Mouse (Mus musculus) CH12.LX (cell line): ENCODE results near the gene Pah. TPM values are rescaled to one million over a fixed set of nuclear protein-coding genes. Genes with fewer than 3 reads are reported as not detected.

ENCODE experiments used
- DNase-seq: peaks from one replicate; pipeline ENCODE4 v3.0.0-alpha.2; 2013; ENCODE audit errors: extremely low read depth
- H3K27ac ChIP-seq: 2 replicates; pipeline ENCODE4 v1.5.1; 2012; ENCODE audit warnings: low read depth, mild to moderate bottlenecking, control low read depth, moderate library complexity; ENCODE audit not compliant: insufficient read depth
- H3K27me3 ChIP-seq: replicated peaks from 2 replicates; pipeline ENCODE3; 2012; ENCODE audit warnings: inconsistent platforms
- H3K36me3 ChIP-seq, 2 experiments: replicated peaks in 1 of 2; 2 replicates each; pipeline versions ENCODE3 to v1.6.1; 2012; ENCODE audit warnings: inconsistent platforms in 1 of 2, low read length in 1 of 2, mild to moderate bottlenecking in 1 of 2, mixed read lengths in 1 of 2, moderate library complexity in 1 of 2; ENCODE audit not compliant: control insufficient read depth in 1 of 2, insufficient read depth in 1 of 2
- H3K4me1 ChIP-seq, 2 experiments: 2 replicates each; pipeline ENCODE4 v1.6.1; 2012; ENCODE audit warnings: inconsistent platforms in 1 of 2, moderate library complexity in 1 of 2; ENCODE audit not compliant: insufficient read depth in 2 of 2, control insufficient read depth in 1 of 2
- H3K4me2 ChIP-seq: 2 replicates; pipeline ENCODE4 v1.6.1; 2012; ENCODE audit warnings: low read depth, mild to moderate bottlenecking, control low read depth; ENCODE audit not compliant: poor library complexity, insufficient read depth, severe bottlenecking
- H3K4me3 ChIP-seq, 3 experiments: fragments of 150-350 bp in 1 of 3; sonication (generic) in 1 of 3; replicated peaks in 1 of 3; 2 replicates each; pipeline versions ENCODE3 to v1.5.1; 2011 to 2012; ENCODE audit warnings: low read depth in 2 of 3, low read length in 2 of 3, mild to moderate bottlenecking in 2 of 3, moderate library complexity in 2 of 3, control low read depth in 1 of 3, improper control_type of control experiment in 1 of 3, inconsistent platforms in 1 of 3, mixed read lengths in 1 of 3; ENCODE audit not compliant: poor library complexity in 1 of 3
- H3K79me2 ChIP-seq: replicated peaks from 2 replicates; pipeline ENCODE4 v1.6.1; 2012; ENCODE audit warnings: mild to moderate bottlenecking, moderate library complexity; ENCODE audit not compliant: control insufficient read depth, poor library complexity, insufficient read depth, severe bottlenecking; ENCODE audit errors: extremely low read depth
- H3K9ac ChIP-seq: 2 replicates; pipeline ENCODE4 v1.6.1; 2012; ENCODE audit warnings: low read depth, mild to moderate bottlenecking, control low read depth, moderate library complexity; ENCODE audit not compliant: insufficient read depth
- H3K9me3 ChIP-seq: replicated peaks from 2 replicates; pipeline ENCODE3; 2012; ENCODE audit warnings: low read length, inconsistent platforms, mixed read lengths
- BHLHE40 ChIP-seq: IDR thresholded peaks from 2 replicates; pipeline ENCODE4 v1.6.1; 2011; ENCODE audit warnings: mild to moderate bottlenecking, low read depth, low read length, improper control_type of control experiment
- CHD2 ChIP-seq: IDR thresholded peaks from 2 replicates; pipeline ENCODE4 v1.6.1; 2011; ENCODE audit warnings: low read length, improper control_type of control experiment
- E2F4 ChIP-seq: IDR thresholded peaks from 2 replicates; pipeline ENCODE4 v1.6.1; 2011; ENCODE audit warnings: low read depth, low read length, improper control_type of control experiment; ENCODE audit not compliant: insufficient replicate concordance
- GABPA ChIP-seq: IDR thresholded peaks from 2 replicates; pipeline ENCODE4 v1.6.1; 2012; ENCODE audit warnings: low read depth, low read length, improper control_type of control experiment, inconsistent platforms; ENCODE audit not compliant: insufficient replicate concordance
- IRF4 ChIP-seq: IDR thresholded peaks from 2 replicates; pipeline ENCODE4 v1.6.1; 2014; ENCODE audit warnings: low read depth, mild to moderate bottlenecking, inconsistent platforms, low read length, improper control_type of control experiment
- JUN ChIP-seq: IDR thresholded peaks from 2 replicates; pipeline ENCODE4 v1.6.1; 2011; ENCODE audit warnings: low read depth, mild to moderate bottlenecking, low read length, improper control_type of control experiment, moderate library complexity; ENCODE audit not compliant: insufficient read depth
- JUND ChIP-seq: conservative IDR thresholded peaks from 2 replicates; pipeline ENCODE4 v1.6.1; 2011; ENCODE audit warnings: low read depth, low read length, improper control_type of control experiment
- MEF2A ChIP-seq: IDR thresholded peaks from 2 replicates; pipeline ENCODE4 v1.6.1; 2014; ENCODE audit warnings: low read depth, mild to moderate bottlenecking, inconsistent platforms, low read length, improper control_type of control experiment, borderline replicate concordance
- MXI1 ChIP-seq: IDR thresholded peaks from 2 replicates; pipeline ENCODE4 v1.6.1; 2011; ENCODE audit warnings: mild to moderate bottlenecking, low read depth, low read length, improper control_type of control experiment
- MYC ChIP-seq: IDR thresholded peaks from 2 replicates; pipeline ENCODE4 v1.6.1; 2011; ENCODE audit warnings: low read depth, mild to moderate bottlenecking, improper control_type of control experiment, low read length
- POLR2AphosphoS2 ChIP-seq: IDR thresholded peaks from 2 replicates; pipeline ENCODE4 v1.6.1; 2011; ENCODE audit warnings: low read depth, low read length, improper control_type of control experiment
- RAD21 ChIP-seq: IDR thresholded peaks from 2 replicates; pipeline ENCODE4 v1.6.1; 2011; ENCODE audit warnings: low read depth, mild to moderate bottlenecking, low read length, improper control_type of control experiment, moderate library complexity
- RCOR1 ChIP-seq: conservative IDR thresholded peaks from 2 replicates; pipeline ENCODE4 v1.6.1; 2012; ENCODE audit warnings: low read depth, mild to moderate bottlenecking, inconsistent platforms, low read length, improper control_type of control experiment
- SMC3 ChIP-seq: IDR thresholded peaks from 2 replicates; pipeline ENCODE4 v1.6.1; 2011; ENCODE audit warnings: low read depth, low read length, improper control_type of control experiment
- TBP ChIP-seq: conservative IDR thresholded peaks from 2 replicates; pipeline ENCODE4 v1.6.1; 2011; ENCODE audit warnings: low read depth, low read length, improper control_type of control experiment
- UBTF ChIP-seq: IDR thresholded peaks from 2 replicates; pipeline ENCODE4 v1.6.1; 2012; ENCODE audit warnings: low read depth, mild to moderate bottlenecking, inconsistent platforms, low read length, improper control_type of control experiment, moderate library complexity
- ZKSCAN1 ChIP-seq: IDR thresholded peaks from 2 replicates; pipeline ENCODE4 v1.6.1; 2012; ENCODE audit warnings: low read depth, inconsistent platforms, low read length, improper control_type of control experiment, borderline replicate concordance
- ZMIZ1 ChIP-seq: IDR thresholded peaks from 2 replicates; pipeline ENCODE4 v1.6.1; 2012; ENCODE audit warnings: low read depth, mild to moderate bottlenecking, inconsistent platforms, low read length, improper control_type of control experiment
- dilution Hi-C: fragments of 300-500 bp; cut with MboI; formaldehyde crosslinking; loops from 2 replicates; pipeline ENCODE4 v1.14.3; 2020; ENCODE audit warnings: low sequenced_read_pairs; ENCODE audit not compliant: extremely low pct_unique_long_range_greater_than_20kb, extremely low pct_ligation_motif_present
- in situ Hi-C: fragments of 300-500 bp; cut with MboI; formaldehyde crosslinking; loops from 3 replicates; pipeline ENCODE4 v1.14.3; 2019; ENCODE audit warnings: low sequenced_read_pairs, low pct_ligation_motif_present, low pct_unique_long_range_greater_than_20kb, mixed read lengths
- polyA plus RNA-seq: library from polyadenylated mRNA; unstranded; fragments of >175 nt; gene quantifications from 2 replicates; pipeline ENCODE4 v1.2.1, GENCODE M21; 2012; ENCODE audit warnings: low read depth; ENCODE audit not compliant: insufficient read length
- total RNA-seq, 2 experiments: library from RNA; depleted of rRNA; stranded (reverse); fragments of 300-350 nt in 1 of 2; fragments of >200 nt in 1 of 2; gene quantifications; 2 replicates each; pipeline ENCODE4 v1.2.3; 2012 to 2014

The Pah gene
- total and polyA plus RNA-seq, 3 experiments = not detected

DNA sequence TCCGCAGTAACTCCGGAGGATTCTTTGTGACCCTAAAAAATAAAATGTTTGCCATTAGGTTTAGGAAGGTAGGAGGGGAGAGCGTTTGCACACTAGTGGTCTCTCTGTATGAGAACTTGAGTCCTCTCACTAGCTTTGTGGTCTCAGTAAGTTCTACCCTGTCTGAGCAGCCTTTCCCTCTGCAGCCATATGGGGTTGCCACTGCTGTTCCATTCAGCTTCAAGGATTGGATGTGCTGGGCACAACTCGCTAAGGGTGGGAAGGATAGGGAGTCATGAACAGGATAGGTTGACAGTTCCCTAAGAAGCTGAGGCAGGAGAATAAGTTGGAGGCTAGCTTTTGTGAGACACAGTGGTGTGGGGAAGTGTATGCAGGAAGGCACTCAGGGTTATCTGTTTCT lies 27.4 kb upstream of the Pah start:
- Histone ChIP-seq H3K4me2 (no peak overlapping the region), H3K4me3 (no peak overlapping the region), H3K36me3 (no peaks in the 10 kb centered on the region), H3K4me1 (no peaks in the 10 kb centered on the region), H3K27me3 (no peaks in the 10 kb centered on the region), H3K27ac (no peak overlapping the region), H3K79me2 (no peaks in the 10 kb centered on the region)
- in situ Hi-C loops = no loop called here
- dilution Hi-C loops = no loop called here
- no peak for TF ChIP-seq UBTF
- no peak for TF ChIP-seq MYC
- no peak for TF ChIP-seq CHD2
- TF ChIP-seq ZKSCAN1 = no peak
- TF ChIP-seq RCOR1 = no peak
- no peak for TF ChIP-seq MXI1
- TF ChIP-seq GABPA = no peak
- TF ChIP-seq, all 38 proteins: peak for 0
- Histone ChIP-seq H3K9me3 (peaks cover 10% of the 10 kb centered on the region), H3K9ac (no peak overlapping the region)
- no peak for DNase-seq

- Histone ChIP-seq H3K9me3 (peaks cover 10% of the 10 kb centered on the region), H3K27ac (no peak overlapping the region), H3K27me3 (no peaks in the 10 kb centered on the region), H3K4me1 (no peaks in the 10 kb centered on the region), H3K4me3 (no peak overlapping the region), H3K4me2 (no peak overlapping the region), H3K9ac (no peak overlapping the region), H3K79me2 (no peaks in the 10 kb centered on the region), H3K36me3 (no peaks in the 10 kb centered on the region)
- no peak for TF ChIP-seq ZMIZ1
- in situ Hi-C loops = no loop called here
- dilution Hi-C loops = no loop called here
- no peak for DNase-seq
Measured at GRCm38 (mm10) chr10:87494596-87494995, 27.0 kb upstream of the Pah start.

DNA sequence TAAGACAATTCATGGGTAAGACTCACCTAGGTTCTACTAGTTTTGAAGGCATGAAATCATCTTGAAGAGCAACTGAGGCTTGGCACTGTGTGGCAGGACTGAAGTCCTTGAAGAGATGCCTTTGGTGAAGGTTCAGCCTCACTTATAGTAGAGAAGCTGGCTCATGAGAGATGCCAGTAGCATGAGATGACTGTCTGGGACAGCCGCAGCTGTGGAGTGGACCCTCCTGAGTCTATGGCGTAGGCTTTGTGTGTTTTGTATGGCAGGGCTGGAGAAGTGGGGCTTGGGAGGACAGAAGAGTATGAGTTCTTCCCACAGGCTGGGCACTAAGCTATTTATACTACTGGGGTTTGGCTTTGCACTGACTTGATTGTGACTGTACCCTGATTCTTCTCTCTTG lies 24.5 kb upstream of the Pah start:
- in situ Hi-C loops (no loop called here), dilution Hi-C loops (no loop called here)
- TF ChIP-seq TBP (no peak), GABPA (no peak), JUND (no peak), POLR2AphosphoS2 (no peak), CHD2 (no peak), SMC3 (no peak), MEF2A (no peak), JUN (no peak), BHLHE40 (no peak), RAD21 (no peak), E2F4 (no peak), IRF4 (no peak), ZKSCAN1 (no peak)
- H3K79me2 ChIP-seq = no peaks in the 10 kb centered on the region
- H3K9me3 ChIP-seq = peaks cover 10% of the 10 kb centered on the region
- no peak overlapping the region for H3K4me3 ChIP-seq
- no peak overlapping the region for H3K27ac ChIP-seq
- no peaks in the 10 kb centered on the region for H3K36me3 ChIP-seq
- no peak for DNase-seq
- no peak overlapping the region for H3K4me2 ChIP-seq
- no peak overlapping the region for H3K9ac ChIP-seq
- no peaks in the 10 kb centered on the region for H3K27me3 ChIP-seq
- no peaks in the 10 kb centered on the region for H3K4me1 ChIP-seq
